Mouse (Mus musculus): ENCODE data around the gene Epha8. TPM values are rescaled to one million over a fixed set of nuclear protein-coding genes. Genes with fewer than 3 reads are reported as not detected.
A peak's percentile ranks its signal among the peaks of the same experiment; 100 is the strongest.

The Epha8 gene
- polyA plus RNA-seq, 1 experiment from 2014 or later = 0.62 TPM

DNA sequence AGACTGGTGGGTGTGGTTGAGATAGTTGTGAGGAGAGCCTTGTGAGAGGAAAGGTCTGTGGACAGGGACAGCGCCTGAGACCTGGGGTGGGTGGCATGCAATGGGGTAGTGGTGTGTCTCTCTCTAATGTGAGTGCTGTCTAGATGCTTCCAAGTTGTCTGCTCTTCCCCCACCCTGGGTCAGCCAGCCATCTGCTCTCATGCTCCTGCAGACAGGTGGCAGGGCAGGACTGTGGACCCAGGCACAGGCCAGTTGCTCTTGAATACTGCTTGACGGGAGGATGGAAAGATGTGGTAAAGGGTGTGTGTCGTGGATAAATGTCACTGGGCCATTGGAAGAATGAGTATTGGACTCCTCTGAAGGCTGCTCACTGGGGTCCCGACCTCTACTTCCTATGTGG, 19.3 kb downstream of the Epha8 start:
- Histone ChIP-seq H3K4me3 (ENCODE audit: low read depth, low read length) (no peak overlapping the region), H3K4me1 (ENCODE audit: insufficient read depth) (no peaks in the 10 kb centered on the region), H3K27me3 (ENCODE audit: insufficient read depth, low read length) (peaks cover 40% of the 10 kb centered on the region), H3K9ac (no peak overlapping the region), H3K4me2 (no peak overlapping the region), H3K36me3 (ENCODE audit: insufficient read depth) (no peaks in the 10 kb centered on the region), H3K27ac (ENCODE audit: low read depth) (no peak overlapping the region), H3K9me3 (ENCODE audit: low read depth, low read length) (no peaks in the 10 kb centered on the region)
- 75% methylated on average over 4 of the region's 4 CpGs for WGBS
- ATAC-seq (ENCODE audit: insufficient read depth) = no peak
- DNase-seq = no peak
- no peak for TF ChIP-seq CTCF (IDR thresholded peaks at IDR 0.05; ENCODE audit: low read depth)

DNA sequence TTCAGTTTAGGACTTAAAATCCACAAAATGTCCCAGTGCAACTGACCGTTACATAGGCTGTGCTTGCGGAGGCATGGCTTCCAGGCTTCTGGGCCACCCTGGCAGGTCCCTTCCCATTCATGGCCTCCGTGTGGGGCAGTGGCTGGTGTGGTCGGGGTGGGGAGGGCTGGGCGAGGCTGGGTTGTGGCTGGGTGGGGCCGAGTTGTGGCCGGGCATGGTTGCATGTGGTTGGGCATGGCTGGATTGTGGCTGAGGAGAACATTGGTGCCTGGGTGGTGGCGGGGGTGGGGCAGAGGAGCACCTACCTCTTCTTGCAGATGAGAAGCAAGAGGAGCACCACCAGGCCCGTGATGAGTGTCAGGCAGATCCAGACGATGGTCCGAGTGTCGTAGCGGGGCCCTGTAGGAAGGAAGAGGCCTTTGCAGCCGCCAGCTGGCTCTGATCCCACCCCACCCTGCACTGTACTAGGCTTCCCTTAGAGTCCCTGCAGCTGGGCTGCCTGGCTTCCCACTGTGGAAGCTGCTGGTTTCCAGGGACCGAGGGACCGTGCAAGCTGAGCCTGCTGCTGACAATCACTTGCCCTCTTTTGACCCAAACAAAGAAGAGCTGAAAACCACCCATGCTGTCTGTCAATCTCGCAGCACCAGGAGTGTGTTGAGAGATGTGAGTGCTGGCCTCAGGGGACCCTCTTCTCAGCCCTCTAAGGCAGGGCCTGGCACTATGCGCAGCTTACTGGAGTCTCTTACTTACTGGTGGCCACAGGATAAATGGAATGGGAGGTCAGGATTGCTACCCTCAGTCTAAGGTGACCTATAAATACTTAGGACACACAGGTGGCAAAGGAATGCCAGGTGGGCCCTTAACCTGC, 21.6 kb downstream of the Epha8 start:
- no peak overlapping the region for H3K27ac ChIP-seq (ENCODE audit: low read depth)
- ATAC-seq (ENCODE audit: insufficient read depth) (peak; percentile 94), DNase-seq (peak; percentile 84)
- TF ChIP-seq CTCF (IDR thresholded peaks at IDR 0.05; ENCODE audit: low read depth) = no peak
- H3K4me3 ChIP-seq (ENCODE audit: low read depth, low read length) = no peak overlapping the region
- H3K9ac ChIP-seq = no peak overlapping the region
- H3K27me3 ChIP-seq (ENCODE audit: insufficient read depth, low read length) = peaks cover 38% of the 10 kb centered on the region
- 42% methylated on average over 18 of the region's 18 CpGs for WGBS
- no peaks in the 10 kb centered on the region for H3K4me1 ChIP-seq (ENCODE audit: insufficient read depth)
- H3K9me3 ChIP-seq (ENCODE audit: low read depth, low read length) = no peaks in the 10 kb centered on the region
- no peak overlapping the region for H3K4me2 ChIP-seq
- no peaks in the 10 kb centered on the region for H3K36me3 ChIP-seq (ENCODE audit: insufficient read depth)

DNA sequence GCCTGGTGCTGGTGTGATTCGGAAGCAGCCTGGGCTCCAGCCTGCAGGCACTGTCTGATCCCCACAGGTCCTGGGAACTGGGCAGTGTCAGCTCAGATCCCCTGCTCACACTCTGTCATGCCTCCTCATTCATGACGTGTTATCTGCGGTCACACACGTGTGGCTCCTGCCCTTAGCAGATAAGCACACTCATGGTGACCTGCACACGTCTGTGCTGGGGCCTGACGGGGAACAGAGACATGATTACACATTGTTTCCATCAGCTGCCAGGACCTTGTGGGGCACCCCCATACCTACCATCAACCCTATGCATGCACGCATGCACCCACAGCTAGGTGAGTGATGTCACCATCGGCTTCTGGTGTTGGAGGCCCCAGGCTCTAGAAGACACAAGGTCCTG, 26.1 kb downstream of the Epha8 start:
- no peak overlapping the region for H3K4me3 ChIP-seq (ENCODE audit: low read depth, low read length)
- H3K27ac ChIP-seq (ENCODE audit: low read depth) = no peak overlapping the region
- 70% methylated on average over 8 of the region's 8 CpGs for WGBS
- no peak overlapping the region for H3K9ac ChIP-seq
- no peaks in the 10 kb centered on the region for H3K4me1 ChIP-seq (ENCODE audit: insufficient read depth)
- peaks cover 36% of the 10 kb centered on the region for H3K27me3 ChIP-seq (ENCODE audit: insufficient read depth, low read length)
- no peak for ATAC-seq (ENCODE audit: insufficient read depth)
- no peak overlapping the region for H3K4me2 ChIP-seq
- H3K9me3 ChIP-seq (ENCODE audit: low read depth, low read length) = no peaks in the 10 kb centered on the region
- no peak for DNase-seq
- TF ChIP-seq CTCF (IDR thresholded peaks at IDR 0.05; ENCODE audit: low read depth) = no peak
- H3K36me3 ChIP-seq (ENCODE audit: insufficient read depth) = no peaks in the 10 kb centered on the region

DNA sequence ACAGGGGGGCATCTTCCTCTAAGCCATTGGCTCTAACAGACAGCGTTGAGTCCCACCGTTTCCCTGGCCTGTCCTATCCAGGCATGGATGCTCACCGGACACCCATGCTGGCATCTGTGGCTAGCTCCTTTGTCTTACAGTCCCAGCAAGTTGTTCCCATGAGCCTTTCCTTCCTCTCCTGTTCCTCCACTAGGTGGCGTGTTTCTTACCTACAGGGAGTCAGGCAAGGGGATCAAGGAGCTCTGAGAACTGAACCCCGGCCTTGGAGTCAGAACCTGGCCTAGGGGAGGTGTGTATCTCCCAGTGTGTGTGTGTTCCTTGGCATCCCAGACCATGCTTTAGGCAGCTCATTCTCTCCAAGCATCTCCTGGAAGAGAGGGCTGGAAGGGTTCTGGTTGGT, 27.7 kb downstream of the Epha8 start:
- no peak overlapping the region for H3K9ac ChIP-seq
- H3K4me3 ChIP-seq (ENCODE audit: low read depth, low read length) = no peak overlapping the region
- no peaks in the 10 kb centered on the region for H3K9me3 ChIP-seq (ENCODE audit: low read depth, low read length)
- peak; percentile 68 for TF ChIP-seq CTCF (IDR thresholded peaks at IDR 0.05; ENCODE audit: low read depth)
- no peaks in the 10 kb centered on the region for H3K4me1 ChIP-seq (ENCODE audit: insufficient read depth)
- peaks cover 39% of the 10 kb centered on the region for H3K27me3 ChIP-seq (ENCODE audit: insufficient read depth, low read length)
- H3K27ac ChIP-seq (ENCODE audit: low read depth) = no peak overlapping the region
- WGBS = 9% methylated on average over 5 of the region's 5 CpGs
- no peak overlapping the region for H3K4me2 ChIP-seq
- ATAC-seq (ENCODE audit: insufficient read depth) (no peak), DNase-seq (peak; percentile 59)
- no peaks in the 10 kb centered on the region for H3K36me3 ChIP-seq (ENCODE audit: insufficient read depth)

DNA sequence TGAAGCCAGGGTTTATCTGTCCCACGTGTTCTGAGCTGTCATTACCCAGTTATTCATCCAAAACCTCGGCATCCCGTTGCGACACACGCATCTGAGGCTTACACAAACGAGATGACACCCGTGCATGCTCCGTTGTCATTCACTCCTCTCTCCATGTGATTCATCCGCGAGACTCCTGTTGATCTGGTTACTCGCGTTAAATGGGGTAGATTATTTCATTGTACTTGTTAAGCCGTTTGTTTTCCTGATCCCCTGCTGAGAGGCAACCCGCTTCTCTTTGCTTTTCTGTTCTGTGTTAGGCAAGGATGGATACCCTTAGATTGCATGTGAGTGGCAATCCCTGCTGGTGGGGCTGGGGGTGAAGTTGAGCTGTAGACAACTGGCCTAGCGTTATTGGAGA, 30.8 kb downstream of the Epha8 start:
- no peak for ATAC-seq (ENCODE audit: insufficient read depth)
- H3K27ac ChIP-seq (ENCODE audit: low read depth) = no peak overlapping the region
- no peaks in the 10 kb centered on the region for H3K36me3 ChIP-seq (ENCODE audit: insufficient read depth)
- no peak for TF ChIP-seq CTCF (IDR thresholded peaks at IDR 0.05; ENCODE audit: low read depth)
- H3K9ac ChIP-seq = no peak overlapping the region
- no peaks in the 10 kb centered on the region for H3K9me3 ChIP-seq (ENCODE audit: low read depth, low read length)
- no peak for DNase-seq
- H3K4me2 ChIP-seq = no peak overlapping the region
- H3K4me1 ChIP-seq (ENCODE audit: insufficient read depth) = no peaks in the 10 kb centered on the region
- WGBS = 18% methylated on average over 15 of the region's 15 CpGs
- peaks cover 30% of the 10 kb centered on the region for H3K27me3 ChIP-seq (ENCODE audit: insufficient read depth, low read length)
- H3K4me3 ChIP-seq (ENCODE audit: low read depth, low read length) = no peak overlapping the region

DNA sequence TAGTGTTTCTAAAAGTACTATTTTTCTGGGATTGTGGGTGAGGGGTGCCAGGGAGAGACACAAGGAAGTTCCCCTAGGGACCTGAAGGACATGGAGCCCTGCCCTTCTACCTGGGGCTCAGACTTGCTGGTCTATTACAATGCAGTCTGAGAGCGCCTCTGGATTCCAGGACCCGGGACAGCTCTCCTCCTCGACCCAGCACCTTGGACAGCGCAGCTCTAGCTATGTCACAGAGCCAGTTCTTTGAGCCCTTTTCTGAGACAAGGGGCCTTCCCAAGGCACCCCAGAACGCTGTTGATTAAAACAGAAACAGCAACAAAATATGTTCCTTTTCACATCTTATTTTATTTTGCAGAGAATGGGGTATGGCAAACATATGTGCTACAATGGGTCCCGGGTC, 32.1 kb downstream of the Epha8 start:
- ATAC-seq (ENCODE audit: insufficient read depth) (no peak), DNase-seq (peak; percentile 92)
- no peaks in the 10 kb centered on the region for H3K36me3 ChIP-seq (ENCODE audit: insufficient read depth)
- WGBS = 4% methylated on average over 6 of the region's 6 CpGs
- no peak overlapping the region for H3K4me2 ChIP-seq
- H3K4me1 ChIP-seq (ENCODE audit: insufficient read depth) = no peaks in the 10 kb centered on the region
- H3K4me3 ChIP-seq (ENCODE audit: low read depth, low read length) = no peak overlapping the region
- H3K9ac ChIP-seq = no peak overlapping the region
- H3K9me3 ChIP-seq (ENCODE audit: low read depth, low read length) = no peaks in the 10 kb centered on the region
- peaks cover 26% of the 10 kb centered on the region for H3K27me3 ChIP-seq (ENCODE audit: insufficient read depth, low read length)
- no peak overlapping the region for H3K27ac ChIP-seq (ENCODE audit: low read depth)
- no peak for TF ChIP-seq CTCF (IDR thresholded peaks at IDR 0.05; ENCODE audit: low read depth)

DNA sequence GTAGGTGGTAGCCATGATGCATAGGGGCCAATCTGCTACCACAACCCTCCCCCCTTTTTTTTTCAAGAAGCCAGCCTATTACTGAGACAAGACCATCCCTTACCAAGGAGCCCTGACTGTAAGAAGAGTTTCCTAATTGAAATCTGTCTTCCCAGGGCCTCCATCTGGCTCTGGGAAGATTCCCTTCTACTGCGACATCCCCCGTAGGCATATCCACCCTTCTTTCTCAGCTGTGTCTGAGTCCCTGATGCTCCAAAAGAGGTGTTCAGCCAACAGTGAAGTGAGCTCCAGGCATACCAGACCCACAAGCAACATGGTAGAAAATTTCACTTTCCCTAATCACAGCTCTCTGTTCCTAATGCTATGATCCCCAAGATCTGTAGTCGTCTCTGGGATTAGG, 37.1 kb downstream of the Epha8 start:
- no peak overlapping the region for H3K4me3 ChIP-seq (ENCODE audit: low read depth, low read length)
- WGBS = 71% methylated on average over 3 of the region's 3 CpGs
- TF ChIP-seq CTCF (IDR thresholded peaks at IDR 0.05; ENCODE audit: low read depth) = no peak

More for the DNA sequence above, 37.1 kb downstream of the Epha8 start:
- H3K27me3 ChIP-seq (ENCODE audit: insufficient read depth, low read length) = 0 out of 2 replicates have a peak, but pooled peaks cover 3% of the 10 kb centered on the region
- H3K36me3 ChIP-seq (ENCODE audit: insufficient read depth) = no peaks in the 10 kb centered on the region
- H3K9me3 ChIP-seq (ENCODE audit: low read depth, low read length) = no peaks in the 10 kb centered on the region
- no peak for DNase-seq
- ATAC-seq (ENCODE audit: insufficient read depth) = no peak
- no peak overlapping the region for H3K9ac ChIP-seq
- H3K4me1 ChIP-seq (ENCODE audit: insufficient read depth) = no peaks in the 10 kb centered on the region
- H3K27ac ChIP-seq (ENCODE audit: low read depth) = no peak overlapping the region
- H3K4me2 ChIP-seq = no peak overlapping the region
